Mouse (Mus musculus) heart, adult 9 months (tissue): ENCODE measurements around the gene Ell3.

Experiments used
- DNase-seq, 2 experiments: peaks; one replicate each; pipeline ENCODE4 v3.0.0; 2022; ENCODE audit warnings: low spot score in 2 of 2

Gene Ell3

DNA sequence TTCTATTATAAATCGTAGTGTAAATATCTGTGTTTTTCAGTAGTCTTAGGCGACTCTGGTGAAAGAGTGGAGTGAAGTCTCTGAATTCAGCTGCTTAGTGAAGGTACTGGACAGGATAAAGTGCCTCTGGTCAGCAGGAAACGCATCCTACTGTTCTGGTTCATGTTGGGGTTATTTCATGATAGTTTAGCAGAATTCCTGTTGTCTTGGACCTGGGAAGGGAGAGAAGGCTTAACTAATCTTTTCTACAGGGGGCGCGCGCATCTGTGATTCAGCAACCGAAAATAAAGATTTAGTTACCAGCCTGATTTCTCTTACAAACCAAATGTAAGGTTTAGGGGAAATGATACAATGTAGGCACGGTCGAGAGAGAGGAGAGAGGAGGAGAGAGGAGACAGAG, 4.1 kb upstream of the Ell3 start:
- DNase-seq = peak; percentile 50 to 67

DNA sequence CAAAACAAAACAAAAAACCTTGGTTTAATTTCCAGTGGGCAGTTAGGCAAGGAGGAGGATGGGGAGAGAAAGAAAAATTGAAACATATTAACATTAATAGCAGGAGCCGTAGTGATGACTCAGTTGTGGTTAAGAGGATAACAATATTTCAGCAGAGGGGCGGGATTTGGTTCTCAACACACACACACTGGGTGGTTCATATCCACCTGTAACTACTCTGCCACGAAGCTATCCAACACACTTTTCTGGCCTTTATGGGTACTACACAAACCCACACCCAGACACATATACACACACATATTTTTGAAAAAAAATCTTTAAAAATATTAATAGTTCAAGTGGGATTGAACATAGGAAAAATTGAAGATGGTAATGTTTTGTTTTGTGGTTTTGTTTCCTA, 2.9 kb upstream of the Ell3 start:
- DNase-seq = no peak

DNA sequence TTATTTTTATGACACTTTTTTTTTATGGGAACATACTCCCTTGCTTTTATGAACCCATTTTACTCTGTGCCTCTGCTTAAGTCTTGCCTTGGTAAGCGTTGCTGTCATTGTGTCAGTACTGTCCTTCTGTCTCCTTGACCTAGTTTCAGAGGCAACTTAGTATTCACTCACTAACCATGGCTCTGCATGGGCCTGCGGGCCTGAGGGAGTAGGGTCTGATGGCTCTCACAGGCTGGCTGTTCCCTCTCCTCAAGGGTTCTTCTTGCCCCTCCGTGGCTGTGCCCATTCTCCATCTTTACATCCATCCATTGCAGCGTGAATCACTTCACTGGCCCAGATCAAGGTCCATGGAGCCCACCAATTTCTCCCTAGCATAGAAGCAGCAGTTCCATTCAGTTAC, 2.4 kb upstream of the Ell3 start:
- DNase-seq = no peak

DNA sequence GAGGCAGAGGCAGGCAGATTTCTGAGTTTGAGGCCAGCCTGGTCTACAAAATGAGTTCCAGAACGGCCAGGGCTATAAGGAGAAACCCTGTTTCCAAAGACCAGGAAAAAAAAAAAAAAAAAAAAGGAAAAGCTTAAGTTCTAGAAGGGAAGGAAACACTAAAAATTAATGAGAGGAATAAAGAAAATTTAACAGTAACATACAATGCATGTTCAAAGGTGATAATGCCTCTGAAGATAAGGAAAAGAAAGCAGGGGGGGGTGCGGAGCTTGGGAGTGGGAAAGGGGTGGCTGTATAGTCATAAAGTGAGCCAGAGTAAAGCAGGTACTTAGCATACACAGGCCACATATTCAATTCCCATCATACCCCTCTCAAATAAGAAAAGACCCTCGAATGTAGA, 1.0 kb upstream of the Ell3 start:
- no peak for DNase-seq

DNA sequence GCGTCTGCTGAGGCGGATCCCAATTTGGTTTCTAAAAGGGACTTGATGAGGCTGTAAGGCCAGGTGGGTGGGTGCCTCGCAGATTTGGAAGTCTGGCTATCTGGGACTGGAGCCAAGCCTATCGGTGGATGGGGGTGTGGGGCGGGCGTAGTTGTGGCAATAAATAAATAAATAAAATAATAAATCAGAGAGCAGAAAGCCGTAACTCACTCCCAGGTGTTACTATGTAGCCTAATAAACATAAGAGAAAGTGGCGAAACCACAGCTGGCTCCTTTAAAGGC, 1.1 kb downstream of the Ell3 start:
- DNase-seq = no peak

DNA sequence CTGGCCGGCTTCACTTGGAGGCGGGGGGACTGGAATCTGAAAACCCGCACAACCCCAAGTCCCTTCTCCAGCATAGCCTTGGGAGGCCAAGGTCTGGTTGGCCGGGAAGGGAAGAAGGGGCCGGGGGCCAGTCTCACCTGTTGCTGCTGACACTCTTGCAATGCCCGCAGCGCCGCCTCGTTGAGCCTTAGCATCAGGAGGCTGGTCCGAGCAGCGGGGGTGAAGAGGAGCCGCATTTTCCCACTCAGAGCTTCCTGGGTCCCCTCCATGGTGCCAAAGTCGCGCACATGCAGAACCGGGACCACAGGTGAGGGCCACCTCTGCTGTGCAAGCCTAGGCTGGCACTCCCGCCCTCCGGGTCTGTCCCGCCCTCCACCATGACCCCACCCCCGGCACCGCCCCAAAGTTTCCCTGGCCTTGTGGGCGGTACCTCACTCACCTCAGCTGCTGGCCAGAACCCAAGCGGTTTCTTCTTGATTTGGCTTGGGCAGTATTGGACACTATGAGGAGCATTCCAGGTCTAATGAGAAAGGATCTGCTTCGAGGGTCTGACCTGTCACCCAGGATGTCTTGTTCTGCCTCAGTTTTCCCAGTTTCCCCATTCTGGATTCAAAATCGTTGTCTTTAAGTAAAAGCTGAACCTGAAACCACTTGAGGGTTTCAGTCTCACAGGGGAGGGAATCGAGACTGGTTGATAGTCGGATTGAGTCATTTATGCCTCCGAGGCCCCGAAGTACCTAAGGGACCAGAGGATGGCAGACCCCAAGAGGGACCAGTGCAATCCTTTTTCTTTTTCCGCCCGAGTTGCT, 1.6 kb downstream of the Ell3 start:
- DNase-seq = peak; percentile 47 to 63

DNA sequence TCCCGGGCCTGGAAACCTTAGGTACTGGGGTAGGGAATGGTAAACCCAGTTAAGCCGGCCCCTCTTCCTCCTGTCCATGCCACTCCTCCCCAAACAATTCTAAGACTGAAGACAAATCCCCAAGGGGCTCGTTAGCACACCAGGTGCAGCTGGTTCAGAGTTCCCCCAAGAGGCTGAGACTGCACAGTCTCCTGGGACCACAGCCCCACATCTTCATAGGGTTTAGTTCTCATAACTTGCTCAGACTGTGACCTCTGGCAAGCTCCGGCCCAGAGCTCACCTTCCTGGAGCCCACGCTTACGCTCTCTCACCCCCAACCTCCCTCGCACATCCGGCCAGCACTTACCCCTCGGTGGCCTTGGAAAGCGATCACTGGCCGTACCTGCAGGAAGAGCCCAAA, 2.3 kb downstream of the Ell3 start:
- DNase-seq = no peak

DNA sequence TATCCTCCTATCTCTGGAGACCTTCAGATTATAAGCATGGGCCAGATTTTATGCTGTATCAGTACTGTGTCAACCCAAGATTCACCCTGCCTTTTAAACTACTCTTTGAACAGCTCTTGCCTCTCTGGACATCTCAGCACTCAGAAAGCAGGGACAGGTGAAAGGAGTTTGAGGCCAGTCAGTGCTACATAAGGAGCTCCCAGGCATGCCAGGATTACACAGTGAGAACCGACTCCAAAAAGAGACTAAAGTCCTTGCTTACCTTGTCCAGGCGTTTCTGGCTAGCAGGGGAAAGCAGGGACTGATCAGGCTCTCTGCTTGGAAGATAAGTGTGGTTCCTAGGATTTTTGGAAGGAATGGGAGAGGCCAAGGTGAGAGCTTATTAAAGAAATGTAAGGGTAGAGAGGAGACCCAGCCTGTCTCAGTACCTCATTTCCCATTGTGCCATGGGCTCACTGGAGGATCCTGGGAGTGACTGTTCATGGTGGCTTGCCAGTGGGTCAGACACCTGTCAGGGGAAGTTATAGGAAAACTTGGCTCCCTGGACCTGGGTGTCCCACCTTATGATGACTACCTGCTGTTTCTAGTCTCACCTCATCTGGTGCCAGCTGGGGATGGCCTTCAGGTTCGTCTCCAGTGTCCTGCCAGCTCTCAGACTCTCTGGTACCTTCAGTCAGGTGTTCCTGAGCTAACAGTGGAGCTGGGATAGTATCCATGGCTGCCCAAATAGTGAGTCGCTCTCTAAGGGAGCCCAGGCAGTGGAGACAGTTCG, 3.1 kb downstream of the Ell3 start:
- DNase-seq = no peak

DNA sequence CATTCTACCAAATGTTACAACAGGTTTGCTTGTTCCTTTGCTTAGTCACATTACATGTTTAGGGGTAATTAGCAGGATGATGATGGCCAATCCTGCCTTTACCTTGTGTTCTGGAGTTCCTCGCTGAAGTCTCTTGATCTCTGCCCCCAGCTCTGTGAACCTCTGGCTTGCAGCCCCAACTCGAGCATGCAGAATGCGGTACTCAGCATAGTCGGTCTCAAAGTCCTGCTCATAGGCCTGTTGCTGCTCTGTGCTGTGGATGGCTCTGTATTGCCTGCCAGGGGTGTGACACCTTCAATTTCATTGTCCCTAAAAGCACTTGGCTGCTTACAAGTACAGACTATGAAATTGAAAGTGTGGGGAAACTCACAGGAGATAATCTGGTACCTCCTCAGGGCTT, 4.3 kb downstream of the Ell3 start:
- DNase-seq = no peak

DNA sequence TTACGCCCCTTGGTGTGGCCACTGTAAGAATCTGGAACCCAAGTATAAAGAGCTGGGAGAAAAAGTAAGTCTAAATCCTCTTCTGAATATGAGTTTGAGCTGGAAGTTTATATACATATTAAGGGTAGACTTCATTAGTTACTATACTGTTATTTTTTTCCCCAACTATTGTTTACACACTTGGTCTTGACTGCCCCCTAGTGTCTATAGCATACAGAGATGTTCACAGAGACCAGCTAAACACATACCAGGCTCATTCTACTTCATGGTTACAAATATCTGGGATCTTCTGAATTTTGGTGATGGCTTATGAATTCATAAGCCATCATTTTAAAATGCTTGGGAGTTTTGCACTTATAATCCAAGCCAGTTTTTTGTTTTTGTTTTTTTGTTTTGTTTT, 9.2 kb downstream of the Ell3 start:
- DNase-seq = no peak

DNA sequence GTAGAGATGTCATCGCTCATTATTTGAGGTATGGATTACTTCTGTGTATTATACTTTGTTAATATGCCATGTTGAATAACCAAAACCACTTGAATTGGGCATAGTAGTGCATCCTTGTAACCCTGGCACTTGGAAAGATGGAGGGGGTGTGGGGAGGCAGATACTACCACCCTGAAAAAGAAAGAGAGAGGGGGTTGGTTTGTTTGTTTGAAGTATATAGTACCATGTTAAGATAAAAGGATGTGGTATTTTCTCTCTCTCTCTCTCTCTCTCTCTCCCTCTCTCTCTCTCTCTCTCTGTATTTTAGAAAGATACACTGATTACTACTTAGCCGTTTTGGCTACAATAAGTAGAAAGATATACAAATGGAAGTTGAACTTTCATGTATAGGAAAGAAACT, 18.2 kb downstream of the Ell3 start:
- no peak for DNase-seq

DNA sequence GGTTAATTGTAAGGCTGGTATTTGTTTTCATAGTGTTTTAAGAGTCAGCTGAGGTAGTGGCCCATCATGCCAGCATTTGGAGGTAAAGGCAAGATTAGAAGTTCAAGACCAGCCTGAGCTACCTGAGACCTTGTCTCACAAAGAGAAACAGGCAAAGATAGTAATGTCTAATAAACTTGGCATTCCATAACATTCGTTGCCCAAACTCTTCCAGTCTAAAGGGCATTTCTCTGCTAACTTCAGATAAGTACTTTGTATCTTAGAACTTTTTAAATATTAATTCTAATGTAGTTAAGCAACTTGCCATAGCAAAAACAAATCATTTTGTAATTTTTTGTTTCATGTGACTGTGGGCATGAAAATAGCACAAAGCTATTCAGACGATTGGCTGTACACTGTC, 20.9 kb downstream of the Ell3 start:
- no peak for DNase-seq

DNA sequence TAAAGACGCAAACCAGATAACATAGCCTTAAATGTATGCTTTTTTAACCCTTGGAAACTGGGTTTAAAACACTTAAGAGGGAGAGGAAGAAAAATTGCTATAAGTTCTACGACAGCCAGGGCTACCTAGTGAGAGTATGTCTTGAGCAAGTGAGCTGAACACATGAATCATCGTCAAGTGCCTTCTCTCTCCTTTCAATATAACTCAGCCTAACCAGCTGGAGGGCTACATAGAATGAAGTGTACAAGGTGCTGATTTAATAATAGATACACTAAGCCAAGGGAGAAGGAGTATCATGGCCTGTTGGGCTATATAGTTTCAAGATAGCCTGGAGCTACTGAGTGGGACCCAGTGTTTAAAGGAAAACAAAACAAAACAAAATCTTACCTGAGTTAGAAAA, 25.6 kb downstream of the Ell3 start:
- no peak for DNase-seq

DNA sequence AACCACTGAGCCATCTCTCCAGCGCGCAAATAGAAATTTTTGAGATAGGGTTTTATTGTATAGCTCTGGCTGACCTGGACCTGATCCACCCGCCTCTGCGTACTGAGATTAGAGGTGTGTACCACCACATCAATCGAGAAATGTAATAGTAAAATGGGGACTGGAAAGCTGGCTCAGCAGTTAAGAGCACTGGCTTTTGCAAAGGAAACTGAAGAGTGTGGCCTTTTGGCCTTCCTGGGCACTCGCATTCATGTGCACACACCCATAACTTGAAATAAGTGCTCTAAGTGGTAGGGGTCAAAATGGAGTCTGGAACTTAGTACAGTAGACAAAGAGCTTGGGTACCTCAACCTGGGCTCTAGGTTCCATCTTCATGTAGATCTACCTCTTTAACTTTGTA, 27.7 kb downstream of the Ell3 start:
- no peak for DNase-seq

DNA sequence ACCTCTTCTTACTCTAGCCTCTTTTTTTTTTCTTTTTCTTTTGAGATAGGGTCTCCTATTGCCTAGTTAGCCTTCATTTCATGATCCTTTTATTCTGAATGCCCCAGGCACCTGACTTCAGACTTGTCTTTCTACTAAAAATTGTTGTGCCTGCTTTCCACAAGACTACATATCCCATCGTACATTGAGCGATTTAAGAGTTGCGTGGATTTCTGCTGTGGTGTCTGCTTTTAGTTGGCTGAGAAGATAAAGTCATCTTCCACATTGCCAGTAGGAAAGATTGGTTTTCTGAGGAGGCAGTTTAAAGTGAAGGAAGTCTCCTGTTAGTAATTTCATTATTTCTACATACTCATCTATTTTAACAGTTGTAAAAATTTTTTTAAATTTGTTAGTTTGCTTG, 28.5 kb downstream of the Ell3 start:
- DNase-seq = no peak

DNA sequence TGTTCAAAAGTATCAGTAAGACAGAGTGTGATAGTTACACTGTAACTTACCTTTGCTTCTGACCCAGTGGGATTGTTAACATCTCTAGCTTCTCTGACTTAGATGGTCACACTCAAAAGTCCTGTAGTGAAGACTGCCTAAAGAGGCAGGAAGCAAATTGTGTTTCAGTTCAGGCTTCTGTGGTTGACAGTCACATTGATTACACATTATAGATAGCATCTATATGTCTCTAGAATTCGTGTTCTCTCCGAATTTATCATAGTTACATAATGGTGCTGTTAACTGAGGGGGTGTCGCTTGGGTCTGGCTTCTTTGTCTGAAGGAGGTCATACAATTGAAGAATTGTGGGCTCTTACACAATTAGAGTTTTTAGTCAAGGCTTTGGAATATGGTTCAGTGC, 29.0 kb downstream of the Ell3 start:
- DNase-seq = no peak

DNA sequence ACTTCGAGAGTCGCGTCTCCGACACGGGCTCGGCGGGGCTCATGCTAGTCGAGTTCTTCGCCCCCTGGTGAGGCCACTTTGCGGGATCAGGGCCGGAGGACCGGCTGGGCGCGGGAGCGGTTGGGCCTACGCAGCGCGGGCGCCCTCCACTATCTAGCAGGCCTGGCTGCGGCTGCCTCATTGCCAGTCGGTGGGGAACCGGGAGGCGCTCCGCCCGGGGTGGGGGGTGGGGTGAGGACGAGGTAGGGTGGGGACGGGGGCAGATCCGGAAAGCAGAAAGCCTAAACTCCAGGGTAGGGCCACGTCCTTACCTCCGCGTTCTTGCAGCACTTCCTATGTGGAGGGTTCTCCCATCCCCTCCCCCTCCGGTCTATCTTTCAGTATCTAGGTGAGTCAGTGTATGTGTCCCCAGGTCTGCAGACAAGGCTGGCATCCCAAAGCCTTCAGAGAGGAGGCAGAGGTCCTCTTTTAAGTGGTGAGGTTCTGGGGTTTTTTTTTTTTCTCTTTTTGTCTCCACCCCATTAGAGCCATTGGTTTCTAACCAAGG, 29.9 kb downstream of the Ell3 start:
- peak; percentile 29 to 46 for DNase-seq

DNA sequence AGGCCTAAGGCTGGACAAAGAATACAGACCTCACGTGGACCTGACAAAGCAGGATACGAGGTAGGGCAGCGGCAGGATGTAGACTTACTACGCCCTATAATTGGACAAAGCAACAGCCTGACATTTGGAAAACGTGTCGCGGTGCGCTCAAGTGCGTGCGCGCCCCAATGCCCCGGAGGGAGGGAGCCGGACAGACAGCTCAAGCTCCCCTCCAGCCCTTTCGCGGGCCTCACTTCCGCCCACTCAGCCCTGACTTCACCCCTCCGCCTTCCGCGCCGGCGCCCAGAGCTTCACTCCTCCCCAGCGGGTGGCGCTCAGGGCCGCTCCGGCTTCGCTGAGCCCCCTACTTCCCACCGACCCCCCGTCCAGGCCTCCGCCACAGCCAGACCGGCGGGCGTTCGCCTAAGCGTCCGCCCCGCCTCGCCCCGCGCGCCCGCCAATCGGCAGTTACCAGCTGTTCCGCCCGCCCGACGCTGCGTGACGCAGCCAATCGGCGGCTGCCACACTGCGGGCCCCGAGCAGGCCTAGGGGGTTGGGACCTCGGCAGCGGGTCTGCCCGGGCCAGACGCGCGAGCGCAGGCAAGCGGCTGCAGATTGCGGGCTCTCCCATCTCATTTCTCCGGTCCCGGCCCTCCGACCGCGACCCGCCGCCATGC, 30.6 kb downstream of the Ell3 start, which contains the start of the genes Pdia3 and Catsper2:
Gene Pdia3 (plus strand): TSS at position 389 of the 656 bp plus-strand sequence.
Gene Catsper2 (minus strand): TSS at position 406 of the 656 bp plus-strand sequence.
- peak; percentile 96 to 97 for DNase-seq

DNA sequence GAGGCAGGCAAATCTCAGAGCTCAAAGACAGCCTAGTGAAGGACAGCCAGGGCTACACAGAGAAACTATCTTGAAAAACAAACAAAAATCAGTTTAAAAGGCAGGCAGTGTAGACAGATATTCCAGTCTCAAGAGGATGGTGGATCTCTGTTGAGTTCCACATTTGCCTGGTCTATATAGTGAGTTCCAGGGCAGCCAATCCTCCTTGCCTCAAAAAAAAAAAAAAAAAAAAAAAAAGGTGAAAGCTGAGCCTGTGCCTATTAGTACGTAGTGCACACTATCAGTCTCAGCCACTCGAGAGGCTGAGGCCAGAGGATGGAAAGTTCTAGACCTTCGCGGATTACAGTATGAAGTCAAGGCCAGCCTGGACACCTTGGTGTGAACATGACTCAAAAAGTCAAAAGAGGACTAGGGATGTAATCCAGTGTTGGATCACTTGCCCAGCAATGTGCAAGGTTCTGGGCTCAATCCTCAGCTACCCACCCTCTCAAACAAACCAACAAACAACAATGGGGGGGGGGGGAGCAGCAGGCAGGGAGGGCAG, 31.2 kb downstream of the Ell3 start:
- no peak for DNase-seq

DNA sequence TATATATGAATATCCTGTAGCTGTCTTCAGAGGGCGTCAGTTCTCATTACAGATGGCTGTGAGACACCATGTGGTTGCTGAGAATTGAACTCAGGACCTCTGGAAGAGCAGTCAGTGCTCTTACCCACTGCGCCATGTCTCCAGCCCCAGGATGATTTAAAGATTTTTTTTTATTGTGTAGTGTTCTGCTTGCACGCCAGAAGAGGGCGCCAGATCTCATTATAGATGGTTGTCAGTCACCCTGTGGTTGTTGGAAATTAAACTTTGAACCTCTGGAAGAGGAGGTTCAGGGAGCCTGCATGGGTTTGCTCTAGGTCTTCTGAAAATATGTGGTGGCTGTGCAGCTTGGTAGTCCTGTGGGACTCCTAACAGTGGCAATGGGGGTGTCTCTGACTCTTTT, 35.9 kb downstream of the Ell3 start:
- DNase-seq = no peak

DNA sequence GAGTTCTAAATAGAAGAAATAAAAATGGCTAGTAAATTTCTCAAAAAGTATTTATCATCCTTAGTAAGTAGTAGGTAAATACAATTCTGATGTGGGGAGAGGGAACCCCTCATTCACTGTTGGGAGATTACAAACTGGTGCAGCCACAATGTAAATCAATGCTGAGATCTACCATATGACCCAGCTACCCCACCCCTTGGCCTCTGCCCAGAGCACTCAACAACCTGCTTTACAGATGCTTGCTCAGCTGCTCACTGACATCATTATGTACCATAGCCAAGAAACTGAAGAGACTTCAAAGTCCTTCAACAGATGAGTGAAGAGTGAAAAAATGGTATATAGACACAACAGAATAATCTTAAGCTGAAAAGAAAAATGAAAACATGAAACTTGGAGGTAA, 40.8 kb downstream of the Ell3 start:
- DNase-seq = no peak

DNA sequence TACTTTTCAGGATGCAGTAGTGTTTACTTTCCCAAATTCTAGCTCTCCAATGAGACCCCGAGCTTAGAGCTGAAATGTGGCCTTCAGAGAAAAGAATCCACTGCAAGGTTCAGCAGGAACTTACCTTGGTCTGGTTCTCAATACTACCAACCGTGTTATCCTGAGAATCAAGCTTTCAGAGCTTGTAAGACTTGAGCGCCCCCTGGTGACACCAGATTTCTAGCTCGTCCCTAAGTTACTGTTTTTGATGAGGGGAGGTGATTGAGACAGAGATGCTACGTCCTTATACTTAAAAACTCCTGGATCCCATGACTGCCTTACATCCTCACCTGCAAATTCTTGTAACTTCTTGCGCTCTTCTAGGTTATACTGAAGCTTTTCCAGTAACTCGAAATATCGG, 47.5 kb downstream of the Ell3 start:
- peak in 1 of 2 experiments; percentile 60 for DNase-seq
